In genomic region chr8:104199802-104200201, GRCm38 (mm10) we compare ENCODE assay signal across 20 mouse cellular contexts. TPM values are rescaled to one million over a fixed set of nuclear protein-coding genes. Genes with fewer than 3 reads are reported as not detected.
A peak's percentile ranks its signal among the peaks of the same experiment; 100 is the strongest.
DNase-seq lines count a peak whose midpoint lies in the region; ATAC-seq and TF ChIP-seq lines count a peak whose summit lies in the region.
"Had no signal": no experiment of that assay in that cellular context is flagged by ENCODE, and none has a peak within 500 bp of the region (broad histone marks: within the 10 kb centered on the region; RNA-seq: fewer than 3 reads in every experiment).

No protein-coding gene starts in this region.

- H3K4me3 ChIP-seq in CH12.LX (replicated peaks in 1 of 3; ENCODE audit: low read depth in 2 of 3, low read length in 2 of 3, poor library complexity in 1 of 3): no peak overlapping the region
- no peak overlapping the region for H3K4me3 ChIP-seq in hindbrain, embryonic 14.5 days (replicated peaks; ENCODE audit: low read length)
- H3K4me3 ChIP-seq: embryonic facial prominence, embryonic 12.5 days; forebrain, embryonic 15.5 days; heart, embryonic 10.5 days; hindbrain, embryonic 13.5 days had no signal

- no peaks in the 10 kb centered on the region for H3K79me2 ChIP-seq in CH12.LX (replicated peaks; ENCODE audit: control insufficient read depth, extremely low read depth, insufficient read depth, poor library complexity, severe bottlenecking)

- dilution Hi-C loops in CH12.LX (cut with MboI; ENCODE audit: extremely low pct_ligation_motif_present, extremely low pct_unique_long_range_greater_than_20kb, low sequenced_read_pairs): no loop called here

- peak; percentile 64 for DNase-seq in heart, adult 11 months
- DNase-seq in heart, adult 8-10 months (ENCODE audit: low spot score): no peak
- DNase-seq in CH12.LX (ENCODE audit: extremely low read depth): peak; percentile 35
- DNase-seq in induced T-regulatory cell, adult 2 months (ENCODE audit: low read depth): peak; percentile 4
- no peak for DNase-seq in hindbrain, embryonic 14.5 days (ENCODE audit: low spot score)
- no peak for DNase-seq in c-Kit-positive CD71-positive TER-119-positive erythroid progenitor cells, embryonic 14.5 days (ENCODE audit: low spot score)
- no peak for DNase-seq in layer of hippocampus, adult 9-10 months (ENCODE audit: low spot score)
- DNase-seq: adrenal gland, adult 8-10 months; adrenal gland, postnatal 36 days; cerebellum, adult 11 months; cerebellum, adult 8-10 months; cerebellum, postnatal 14 days; gastrocnemius, postnatal 10 days; heart, postnatal 10 days; heart, postnatal 4 days had no signal

- H3K27me3 ChIP-seq in CH12.LX (replicated peaks): peaks cover 67% of the 10 kb centered on the region
- H3K27me3 ChIP-seq in hindbrain, embryonic 14.5 days (ENCODE audit: control insufficient read depth, insufficient read depth, low read length): no peaks in the 10 kb centered on the region
- H3K27me3 ChIP-seq: embryonic facial prominence, embryonic 12.5 days; forebrain, embryonic 15.5 days had no signal

- peak overlapping the region; percentile 29 for H3K4me2 ChIP-seq in CH12.LX (ENCODE audit: insufficient read depth, low read depth, poor library complexity, severe bottlenecking)
- H3K4me2 ChIP-seq in hindbrain, embryonic 14.5 days (replicated peaks): no peak overlapping the region
- H3K4me2 ChIP-seq: embryonic facial prominence, embryonic 12.5 days; forebrain, embryonic 15.5 days; hindbrain, embryonic 13.5 days had no signal

- H3K4me1 ChIP-seq in CH12.LX (ENCODE audit: control insufficient read depth in 1 of 2, insufficient read depth in 2 of 2): peaks cover 6 to 15% of the 10 kb centered on the region in 2 experiments; a peak in 3 of 4 replicates
- H3K4me1 ChIP-seq in hindbrain, embryonic 14.5 days (replicated peaks; ENCODE audit: control insufficient read depth, insufficient read depth, low read length): no peaks in the 10 kb centered on the region
- H3K4me1 ChIP-seq: embryonic facial prominence, embryonic 12.5 days; forebrain, embryonic 15.5 days; heart, embryonic 10.5 days; hindbrain, embryonic 13.5 days had no signal

- H3K9me3 ChIP-seq in CH12.LX (replicated peaks; ENCODE audit: low read length): peaks cover 8% of the 10 kb centered on the region
- H3K9me3 ChIP-seq in hindbrain, embryonic 14.5 days (ENCODE audit: control insufficient read depth, low read length): no peaks in the 10 kb centered on the region
- H3K9me3 ChIP-seq: embryonic facial prominence, embryonic 12.5 days; forebrain, embryonic 15.5 days; heart, embryonic 10.5 days; hindbrain, embryonic 13.5 days had no signal

- in situ Hi-C loops in CH12.LX (cut with MboI; ENCODE audit: low pct_ligation_motif_present, low pct_unique_long_range_greater_than_20kb, low sequenced_read_pairs): no loop called here

- H3K36me3 ChIP-seq in CH12.LX (replicated peaks in 1 of 2; ENCODE audit: control insufficient read depth in 1 of 2, insufficient read depth in 1 of 2, low read length in 1 of 2): no peaks in the 10 kb centered on the region
- no peaks in the 10 kb centered on the region for H3K36me3 ChIP-seq in hindbrain, embryonic 14.5 days (replicated peaks; ENCODE audit: control insufficient read depth, insufficient read depth)
- H3K36me3 ChIP-seq: embryonic facial prominence, embryonic 12.5 days; forebrain, embryonic 15.5 days; heart, embryonic 10.5 days; hindbrain, embryonic 13.5 days had no signal

- 80% methylated on average over 5 of the region's 5 CpGs for WGBS in hindbrain, embryonic 14.5 days

- TF ChIP-seq EP300 in CH12.LX (IDR thresholded peaks at IDR 0.05; ENCODE audit: low read length): no peak

- peak; percentile 16; the same call in 1 of the 2 replicates for ATAC-seq in neutrophil, adult 5-6 weeks (ENCODE audit: extremely low read depth, insufficient number of reproducible peaks, low FRiP score, poor library complexity, severe bottlenecking)
- ATAC-seq in hindbrain, embryonic 14.5 days (ENCODE audit: low FRiP score): no peak
- ATAC-seq: forebrain, embryonic 15.5 days had no signal

- no peak for TF ChIP-seq CTCF in CH12.LX (conservative IDR thresholded peaks at IDR 0.05 in 1 of 2, IDR thresholded peaks at IDR 0.05 in 1 of 2; ENCODE audit: low read depth in 2 of 2, low read length in 2 of 2)

- peak overlapping the region; percentile 4; the same call in 1 of the 2 replicates for H3K9ac ChIP-seq in CH12.LX (ENCODE audit: insufficient read depth, low read depth)
- no peak overlapping the region for H3K9ac ChIP-seq in hindbrain, embryonic 14.5 days
- H3K9ac ChIP-seq: embryonic facial prominence, embryonic 12.5 days; forebrain, embryonic 15.5 days; hindbrain, embryonic 13.5 days had no signal

- no peak overlapping the region for H3K27ac ChIP-seq in CH12.LX (ENCODE audit: insufficient read depth, low read depth)
- no peak overlapping the region for H3K27ac ChIP-seq in hindbrain, embryonic 14.5 days
- H3K27ac ChIP-seq: embryonic facial prominence, embryonic 12.5 days; forebrain, embryonic 15.5 days; heart, embryonic 10.5 days; hindbrain, embryonic 13.5 days had no signal

- TF ChIP-seq POLR2A in CH12.LX (IDR thresholded peaks at IDR 0.05; ENCODE audit: low read depth, low read length): no peak

- TF ChIP-seq RAD21 in CH12.LX (IDR thresholded peaks at IDR 0.05; ENCODE audit: low read depth, low read length): no peak

TF ChIP-seq in CH12.LX, 34 proteins besides CTCF, POLR2A, EP300 and RAD21:
- no peak for TF ChIP-seq BHLHE40 (IDR thresholded peaks at IDR 0.05; ENCODE audit: low read depth, low read length)
- TF ChIP-seq ZMIZ1 (IDR thresholded peaks at IDR 0.05; ENCODE audit: low read depth, low read length): no peak
- no peak for TF ChIP-seq USF2 (conservative IDR thresholded peaks at IDR 0.05; ENCODE audit: low read depth, low read length)
- no peak for TF ChIP-seq USF1 (IDR thresholded peaks at IDR 0.05; ENCODE audit: low read depth, low read length)
- no peak for TF ChIP-seq MYC (IDR thresholded peaks at IDR 0.05; ENCODE audit: low read depth, low read length)
- TF ChIP-seq SMC3 (IDR thresholded peaks at IDR 0.05; ENCODE audit: low read depth, low read length): no peak
- no peak for TF ChIP-seq RCOR1 (conservative IDR thresholded peaks at IDR 0.05; ENCODE audit: low read depth, low read length)

RNA-seq across cellular contexts. Expression of gene Bean1, which starts 29.6 kb away (rescaled TPM):
- 1 to 10 TPM in 3 of 4 experiments, under 1 TPM in 1; 0.59 to 2.0 (median 1.3) TPM for total RNA-seq in heart, adult 8-10 months (2022)
- total RNA-seq in CH12.LX (2012; rRNA removed): not detected in 2 replicates
- not detected in 2 replicates for total RNA-seq in CH12.LX (2014; rRNA removed)
- not detected in 2 replicates for polyA plus RNA-seq in CH12.LX (2012; ENCODE audit: insufficient read length, low read depth)
- 0.12 TPM in 2 replicates for total RNA-seq in neutrophil, adult 5-6 weeks (2017)
- polyA plus RNA-seq in hindbrain, embryonic 14.5 days (2014; fragmentation: Nextera tagmentation; extraction: Ambion mirVana): 9.3 and 10.8 TPM in 2 replicates

RNA-seq across cellular contexts. Expression of gene Tk2, which starts 48.6 kb away (rescaled TPM):
- total RNA-seq in heart, adult 8-10 months (2022): 10 to 100 TPM in 1 of 4 experiments, 1 to 10 TPM in 3; 6.5 to 10.4 (median 9.3) TPM
- total RNA-seq in CH12.LX (2012; rRNA removed): 9.2 and 13.5 TPM in 2 replicates
- total RNA-seq in CH12.LX (2014; rRNA removed): 8.7 and 8.9 TPM in 2 replicates
- 7.3 TPM in 2 replicates for polyA plus RNA-seq in CH12.LX (2012; ENCODE audit: insufficient read length, low read depth)
- total RNA-seq in neutrophil, adult 5-6 weeks (2017): 83.1 and 93.4 TPM in 2 replicates
- polyA plus RNA-seq in hindbrain, embryonic 14.5 days (2014; fragmentation: Nextera tagmentation; extraction: Ambion mirVana): 46.6 and 51.8 TPM in 2 replicates

RNA-seq across cellular contexts. Expression of gene Cklf, which starts 50.9 kb away (rescaled TPM):
- 1 to 10 TPM; 3.1 to 4.6 (median 4.2) TPM for total RNA-seq in heart, adult 8-10 months (2022)
- total RNA-seq in CH12.LX (2012; rRNA removed) (20.7 and 25.3 TPM in 2 replicates), CH12.LX (2014; rRNA removed) (35.2 and 38.8 TPM in 2 replicates)
- 25.0 and 29.7 TPM in 2 replicates for polyA plus RNA-seq in CH12.LX (2012; ENCODE audit: insufficient read length, low read depth)
- 82.9 and 88.5 TPM in 2 replicates for total RNA-seq in neutrophil, adult 5-6 weeks (2017)
- polyA plus RNA-seq in hindbrain, embryonic 14.5 days (2014; fragmentation: Nextera tagmentation; extraction: Ambion mirVana): 28.6 and 35.1 TPM in 2 replicates

Comparison
In these comparisons a context has a peak if more than half of its experiments do, and no peak if none do; other contexts are left out.
1. DNase-seq: peak in heart, adult 11 months (single experiment), CH12.LX (single experiment) and induced T-regulatory cell, adult 2 months (single experiment); none in heart, adult 8-10 months (single experiment), hindbrain, embryonic 14.5 days (single experiment), c-Kit-positive CD71-positive TER-119-positive erythroid progenitor cells, embryonic 14.5 days (single experiment) and layer of hippocampus, adult 9-10 months (single experiment).